Mouse (Mus musculus): ENCODE results near the gene Coro1a. TPM values are rescaled to one million over a fixed set of nuclear protein-coding genes. Genes with fewer than 3 reads are reported as not detected.

Gene Coro1a
- polyA plus RNA-seq, 1 experiment from 2014 or later, result 65.3 TPM

GRCm38 (mm10) chr7:126678545-126679341, 28.8 kb downstream of the Coro1a start:
- TF ChIP-seq CTCF (IDR thresholded peaks at IDR 0.05) (no peak), EP300 (IDR thresholded peaks at IDR 0.05) (no peak)
- H3K4me1 ChIP-seq (ENCODE audit: insufficient read depth, low read depth, low read length), result peaks cover 20% of the 10 kb centered on the region; the same call in 1 of the 2 replicates
- DNase-seq (ENCODE audit: low spot score) (no peak), ATAC-seq (no peak)
- H3K27me3 ChIP-seq (replicated peaks; ENCODE audit: insufficient read depth, low read length), result no peaks in the 10 kb centered on the region
- no peak overlapping the region for H3K27ac ChIP-seq (ENCODE audit: low read length)
- no peaks in the 10 kb centered on the region for H3K36me3 ChIP-seq (ENCODE audit: insufficient read depth, low read length)
- no peaks in the 10 kb centered on the region for H3K9me3 ChIP-seq (ENCODE audit: low read length)
- H3K4me2 ChIP-seq (replicated peaks; ENCODE audit: low read depth, low read length), result no peak overlapping the region
- H3K9ac ChIP-seq (replicated peaks; ENCODE audit: low read depth), result no peak overlapping the region
- no peak overlapping the region for H3K4me3 ChIP-seq (ENCODE audit: low read depth, low read length)
- WGBS, result 54% methylated on average over 8 of the region's 8 CpGs

GRCm38 (mm10) chr7:126676631-126677220, 30.9 kb downstream of the Coro1a start:
- H3K4me3 ChIP-seq (ENCODE audit: low read depth, low read length), result no peak overlapping the region
- H3K4me1 ChIP-seq (ENCODE audit: insufficient read depth, low read depth, low read length), result peaks cover 20% of the 10 kb centered on the region; the same call in 1 of the 2 replicates
- H3K36me3 ChIP-seq (ENCODE audit: insufficient read depth, low read length), result peaks cover 5% of the 10 kb centered on the region; the same call in 1 of the 2 replicates
- 0 out of 2 replicates have a peak overlapping the region, but pooled peaks have one; percentile 5 for H3K9ac ChIP-seq (replicated peaks; ENCODE audit: low read depth)
- TF ChIP-seq CTCF (IDR thresholded peaks at IDR 0.05) (no peak), EP300 (IDR thresholded peaks at IDR 0.05) (no peak)
- peak overlapping the region; percentile 84 for H3K27ac ChIP-seq (ENCODE audit: low read length)
- H3K4me2 ChIP-seq (replicated peaks; ENCODE audit: low read depth, low read length), result peak overlapping the region; percentile 36; the same call in 1 of the 2 replicates
- H3K27me3 ChIP-seq (replicated peaks; ENCODE audit: insufficient read depth, low read length), result no peaks in the 10 kb centered on the region
- WGBS, result 46% methylated on average over 4 of the region's 4 CpGs
- peak; percentile 21 for ATAC-seq
- DNase-seq (ENCODE audit: low spot score), result no peak
- no peaks in the 10 kb centered on the region for H3K9me3 ChIP-seq (ENCODE audit: low read length)

- TF ChIP-seq CTCF (IDR thresholded peaks at IDR 0.05) (peak; percentile 22), EP300 (IDR thresholded peaks at IDR 0.05) (peak; percentile 95)
- H3K27ac ChIP-seq (ENCODE audit: low read length), result peak within 1 kb of the TSS; percentile 84
- peak; percentile 95 for DNase-seq (ENCODE audit: low spot score)
- peak within 1 kb of the TSS; percentile 36 for H3K4me2 ChIP-seq (replicated peaks; ENCODE audit: low read depth, low read length)
- WGBS, result 13% methylated on average over 1 of the region's 1 CpGs
- no peaks in the 10 kb centered on the region for H3K9me3 ChIP-seq (ENCODE audit: low read length)
- no peaks in the 10 kb centered on the region for H3K27me3 ChIP-seq (replicated peaks; ENCODE audit: insufficient read depth, low read length)
- peak within 1 kb of the TSS; percentile 5; the same call in 1 of the 2 replicates for H3K9ac ChIP-seq (replicated peaks; ENCODE audit: low read depth)
- H3K4me1 ChIP-seq (ENCODE audit: insufficient read depth, low read depth, low read length), result peaks cover 20% of the 10 kb centered on the region; the same call in 1 of the 2 replicates
- H3K36me3 ChIP-seq (ENCODE audit: insufficient read depth, low read length), result peaks cover 6% of the 10 kb centered on the region; the same call in 1 of the 2 replicates
- peak within 1 kb of the TSS; percentile 6; the same call in 1 of the 2 replicates for H3K4me3 ChIP-seq (ENCODE audit: low read depth, low read length)
- ATAC-seq, result peak; percentile 93
These were observed 31.4 kb downstream of the Coro1a start, which contains the start of gene Sult1a1 for GRCm38 (mm10) chr7:126676207-126676606. Gene Sult1a1, minus strand, starts transcription at chr7:126676432.

- WGBS, result 91% methylated on average over 8 of the region's 8 CpGs
- H3K4me3 ChIP-seq (ENCODE audit: low read depth, low read length), result no peak overlapping the region
These were observed 32.5 kb downstream of the Coro1a start for GRCm38 (mm10) chr7:126675104-126675503.

GRCm38 (mm10) chr7:126672111-126672510, 35.5 kb downstream of the Coro1a start:
- DNase-seq (ENCODE audit: low spot score) (no peak), ATAC-seq (no peak)
- Histone ChIP-seq H3K4me3 (ENCODE audit: low read depth, low read length) (no peak overlapping the region), H3K27ac (ENCODE audit: low read length) (no peak overlapping the region), H3K9ac (replicated peaks; ENCODE audit: low read depth) (no peak overlapping the region), H3K9me3 (ENCODE audit: low read length) (no peaks in the 10 kb centered on the region), H3K4me1 (ENCODE audit: insufficient read depth, low read depth, low read length) (peaks cover 20% of the 10 kb centered on the region; the same call in 1 of the 2 replicates), H3K27me3 (replicated peaks; ENCODE audit: insufficient read depth, low read length) (no peaks in the 10 kb centered on the region), H3K36me3 (ENCODE audit: insufficient read depth, low read length) (peaks cover 6% of the 10 kb centered on the region; the same call in 1 of the 2 replicates), H3K4me2 (replicated peaks; ENCODE audit: low read depth, low read length) (no peak overlapping the region)
- TF ChIP-seq EP300 (IDR thresholded peaks at IDR 0.05), result no peak
- no peak for TF ChIP-seq CTCF (IDR thresholded peaks at IDR 0.05)
- 95% methylated on average over 9 of the region's 9 CpGs for WGBS

More at GRCm38 (mm10) chr7:126675104-126675503, 32.5 kb downstream of the Coro1a start:
- Histone ChIP-seq H3K9me3 (ENCODE audit: low read length) (no peaks in the 10 kb centered on the region), H3K4me1 (ENCODE audit: insufficient read depth, low read depth, low read length) (peaks cover 20% of the 10 kb centered on the region; the same call in 1 of the 2 replicates), H3K9ac (replicated peaks; ENCODE audit: low read depth) (no peak overlapping the region), H3K36me3 (ENCODE audit: insufficient read depth, low read length) (peaks cover 6% of the 10 kb centered on the region; the same call in 1 of the 2 replicates), H3K27me3 (replicated peaks; ENCODE audit: insufficient read depth, low read length) (no peaks in the 10 kb centered on the region), H3K27ac (ENCODE audit: low read length) (peak overlapping the region; percentile 84), H3K4me2 (replicated peaks; ENCODE audit: low read depth, low read length) (peak overlapping the region; percentile 36)
- ATAC-seq, result no peak
- no peak for DNase-seq (ENCODE audit: low spot score)
- TF ChIP-seq CTCF (IDR thresholded peaks at IDR 0.05) (no peak), EP300 (IDR thresholded peaks at IDR 0.05) (no peak)

GRCm38 (mm10) chr7:126670152-126670551, 37.4 kb downstream of the Coro1a start:
- H3K9me3 ChIP-seq (ENCODE audit: low read length), result no peaks in the 10 kb centered on the region
- H3K4me3 ChIP-seq (ENCODE audit: low read depth, low read length), result no peak overlapping the region
- peak; percentile 67 for DNase-seq (ENCODE audit: low spot score)
- peaks cover 4% of the 10 kb centered on the region; the same call in 1 of the 2 replicates for H3K4me1 ChIP-seq (ENCODE audit: insufficient read depth, low read depth, low read length)
- H3K27ac ChIP-seq (ENCODE audit: low read length), result peak overlapping the region; percentile 26; the same call in 1 of the 2 replicates
- H3K9ac ChIP-seq (replicated peaks; ENCODE audit: low read depth), result no peak overlapping the region
- H3K4me2 ChIP-seq (replicated peaks; ENCODE audit: low read depth, low read length), result no peak overlapping the region
- H3K36me3 ChIP-seq (ENCODE audit: insufficient read depth, low read length), result peaks cover 6% of the 10 kb centered on the region; the same call in 1 of the 2 replicates
- H3K27me3 ChIP-seq (replicated peaks; ENCODE audit: insufficient read depth, low read length), result no peaks in the 10 kb centered on the region
- TF ChIP-seq CTCF (IDR thresholded peaks at IDR 0.05), result no peak
- TF ChIP-seq EP300 (IDR thresholded peaks at IDR 0.05), result 0 out of 2 replicates have a peak, but pooled peaks have one; percentile 21
- peak; percentile 51 for ATAC-seq
- 81% methylated on average over 3 of the region's 3 CpGs for WGBS
